Mouse (Mus musculus): ENCODE measurements at regions not wholly inside any gene's neighbourhood (a gene's known extent, or its start where the extent isn't known, plus 50 kb on each side); places are given as distances from the start of the nearest gene placed in this dataset.

GRCm38 (mm10) chr14:45739638-45740037 lies 81.7 kb upstream of the Ddhd1 start:
- TF ChIP-seq CTCF (IDR thresholded peaks at IDR 0.05; ENCODE audit: low read depth, low read length) (no peak), GATA1 (IDR thresholded peaks at IDR 0.05; ENCODE audit: borderline replicate concordance, low read length) (no peak), POLR2AphosphoS5 (IDR thresholded peaks at IDR 0.05; ENCODE audit: insufficient replicate concordance, low read depth, low read length) (no peak), TAL1 (conservative IDR thresholded peaks at IDR 0.05; ENCODE audit: low read depth, low read length) (no peak)

All from G1E (cell line).